Mouse (Mus musculus) hindbrain, embryonic 11.5 days (tissue): ENCODE data around the gene Cela3b. TPM values are rescaled to one million over a fixed set of nuclear protein-coding genes. Genes with fewer than 3 reads are reported as not detected.
"Not testable (repeated sequence)": the region's sequence is repeated elsewhere in the genome, so short reads cannot be mapped to it uniquely, and the experiment has no call there.

Experiments used
- ATAC-seq: fragments of 200-750 bp; cut with Nextera tagmentation; 2 replicates; pipeline ENCODE4 v1.8.0; 2017; ENCODE audit warnings: mild to moderate bottlenecking, moderate TSS enrichment, moderate library complexity; ENCODE audit not compliant: low FRiP score
- DNase-seq: peaks from one replicate; pipeline ENCODE4 v3.0.0-alpha.2; 2015; ENCODE audit warnings: low spot score
- H3K27ac ChIP-seq: fragments of 300-500 bp; sonication (generic); 2 replicates; pipeline ENCODE4 v1.5.1; 2014; ENCODE audit warnings: mild to moderate bottlenecking, low read depth, low read length
- H3K27me3 ChIP-seq: fragments of 300-500 bp; sonication (generic); 2 replicates; pipeline ENCODE4 v1.6.1; 2014; ENCODE audit warnings: mild to moderate bottlenecking, low read length, moderate library complexity, mixed read lengths; ENCODE audit not compliant: control insufficient read depth, insufficient read depth
- H3K36me3 ChIP-seq: fragments of 300-500 bp; sonication (generic); 2 replicates; pipeline ENCODE4 v1.6.1; 2014; ENCODE audit warnings: mild to moderate bottlenecking, low read length, moderate library complexity, mixed read lengths; ENCODE audit not compliant: control insufficient read depth, insufficient read depth
- H3K4me1 ChIP-seq: fragments of 300-500 bp; sonication (generic); replicated peaks from 2 replicates; pipeline ENCODE4 v1.6.1; 2014; ENCODE audit warnings: low read length, mixed read lengths; ENCODE audit not compliant: control insufficient read depth, insufficient read depth
- H3K4me2 ChIP-seq: fragments of 300-500 bp; sonication (generic); replicated peaks from 2 replicates; pipeline ENCODE4 v1.6.1; 2014; ENCODE audit warnings: mild to moderate bottlenecking, low read depth, low read length
- H3K4me3 ChIP-seq: fragments of 300-500 bp; sonication (generic); 2 replicates; pipeline ENCODE4 v1.5.1; 2014; ENCODE audit warnings: low read depth, low read length
- H3K9ac ChIP-seq: fragments of 300-500 bp; sonication (generic); 2 replicates; pipeline ENCODE4 v1.6.1; 2014; ENCODE audit warnings: low read depth, low read length
- H3K9me3 ChIP-seq: fragments of 300-500 bp; sonication (generic); 2 replicates; pipeline ENCODE4 v1.6.1; 2016; ENCODE audit warnings: low read length; ENCODE audit not compliant: control insufficient read depth
- WGBS: fragments of 180-500 bp; shearing (Covaris S2); extraction: QIAGEN DNeasy Blood & Tissue Kit; methylation state at CpG from one replicate; pipeline ENCODE4 v1.1.7; 2014; 5-methylcytosine and 5-hydroxymethylcytosine counted together
- polyA plus RNA-seq: library from polyadenylated mRNA; unstranded; fragments of >200 nt; fragmentation: Nextera tagmentation; extraction: Ambion mirVana; gene quantifications from 2 replicates; pipeline ENCODE4 v1.2.1, GENCODE M21; 2014

The Cela3b gene
- polyA plus RNA-seq, 1 experiment from 2014 or later = not detected

DNA sequence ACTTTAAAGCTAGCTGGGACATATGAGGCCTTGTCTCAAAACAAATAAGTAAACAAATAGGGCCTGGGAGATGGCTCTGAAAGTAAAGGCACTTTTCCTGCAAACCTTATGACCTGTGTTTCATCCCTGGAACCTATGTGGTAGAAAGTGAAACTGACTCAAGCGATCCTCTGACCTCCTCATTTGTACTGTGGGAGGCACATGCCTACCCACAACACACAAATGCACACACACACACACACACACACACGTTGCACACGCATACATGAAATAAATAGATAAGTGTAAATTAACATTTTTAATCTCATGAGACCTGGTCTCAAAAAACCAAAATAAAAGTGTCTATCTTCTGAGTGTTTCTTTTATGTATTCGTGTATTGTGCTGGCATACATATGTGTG lies 15.5 kb upstream of the Cela3b start:
- Histone ChIP-seq H3K27me3 (no peaks in the 10 kb centered on the region), H3K4me2 (no peak overlapping the region), H3K27ac (no peak overlapping the region), H3K9me3 (no peaks in the 10 kb centered on the region), H3K9ac (no peak overlapping the region), H3K4me1 (no peaks in the 10 kb centered on the region), H3K36me3 (no peaks in the 10 kb centered on the region), H3K4me3 (no peak overlapping the region)
- ATAC-seq (no peak), DNase-seq (no peak)
- 88% methylated on average over 4 of the region's 4 CpGs for WGBS

DNA sequence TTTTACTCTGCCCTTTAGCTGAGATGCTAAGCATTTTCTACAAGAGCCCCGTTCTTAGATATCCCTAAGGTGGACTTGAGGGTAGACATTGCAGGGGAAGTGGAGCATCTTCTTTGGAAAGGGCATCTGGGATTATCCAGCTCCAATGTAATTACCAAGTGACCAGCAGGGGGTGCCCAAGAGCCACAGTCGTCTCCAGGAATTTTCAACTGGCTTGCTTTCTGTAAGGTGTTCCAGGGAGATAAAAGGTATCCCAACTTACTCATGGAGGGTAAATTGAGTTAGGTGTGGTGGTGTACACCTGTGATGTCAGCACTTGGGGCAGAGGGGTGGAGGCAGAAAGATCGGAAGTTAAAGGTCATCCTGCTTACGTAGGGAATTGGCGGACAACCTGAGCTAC lies 13.3 kb upstream of the Cela3b start:
- no peak for ATAC-seq
- 25% methylated on average over 5 of the region's 5 CpGs for WGBS
- H3K27me3 ChIP-seq = no peaks in the 10 kb centered on the region

DNA sequence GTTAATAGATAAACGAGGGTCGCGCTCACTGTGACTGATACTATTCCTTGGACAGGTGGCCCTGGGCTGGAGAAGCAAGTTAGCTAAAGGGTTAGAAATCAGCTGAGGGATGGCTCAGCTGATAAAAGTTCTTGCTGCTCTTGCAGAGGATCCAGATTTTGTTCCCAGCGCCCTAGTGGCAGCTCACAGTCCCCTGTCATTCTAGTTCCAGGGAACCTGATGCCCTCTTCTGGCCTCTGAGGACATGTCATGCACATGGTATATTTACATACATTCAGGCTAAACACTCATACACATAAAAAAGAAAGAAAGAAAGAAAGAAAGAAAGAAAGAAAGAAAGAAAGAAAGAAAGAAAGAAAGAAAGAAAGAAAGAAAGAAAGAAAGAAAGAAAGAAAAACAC lies 11.0 kb upstream of the Cela3b start:
- H3K27me3 ChIP-seq = no peaks in the 10 kb centered on the region
- no peak for DNase-seq
- no peaks in the 10 kb centered on the region for H3K36me3 ChIP-seq
- H3K4me1 ChIP-seq = no peaks in the 10 kb centered on the region
- no peak overlapping the region for H3K4me2 ChIP-seq
- H3K27ac ChIP-seq = no peak overlapping the region
- no peak for ATAC-seq
- 82% methylated on average over 4 of the region's 4 CpGs for WGBS
- H3K4me3 ChIP-seq = no peak overlapping the region
- H3K9me3 ChIP-seq = no peaks in the 10 kb centered on the region
- no peak overlapping the region for H3K9ac ChIP-seq

More for the DNA sequence above, 13.3 kb upstream of the Cela3b start:
- DNase-seq = peak; percentile 86
- Histone ChIP-seq H3K4me1 (no peaks in the 10 kb centered on the region), H3K4me3 (no peak overlapping the region), H3K36me3 (no peaks in the 10 kb centered on the region), H3K9me3 (no peaks in the 10 kb centered on the region), H3K4me2 (no peak overlapping the region), H3K27ac (no peak overlapping the region), H3K9ac (no peak overlapping the region)

DNA sequence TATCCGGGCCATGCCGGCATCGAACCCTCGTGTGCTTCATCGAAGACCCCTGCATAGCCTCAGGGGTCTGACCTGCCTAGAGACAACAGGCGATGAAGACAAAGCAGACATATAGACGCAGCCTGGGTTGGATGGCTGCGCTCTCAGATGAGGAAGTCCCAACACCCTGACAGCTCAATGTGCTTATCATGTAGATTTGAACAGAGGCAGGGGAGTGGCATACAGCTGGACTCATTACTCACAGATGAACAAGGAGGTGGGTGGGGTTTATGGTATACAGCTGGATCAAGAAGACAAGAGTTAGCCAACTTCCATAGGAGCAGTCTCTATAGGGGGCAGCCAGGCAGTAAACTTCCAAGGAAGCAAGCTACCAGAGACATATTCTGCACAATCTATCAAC lies 8.5 kb upstream of the Cela3b start:
- Histone ChIP-seq H3K4me3 (no peak overlapping the region), H3K27ac (no peak overlapping the region), H3K4me2 (no peak overlapping the region), H3K27me3 (no peaks in the 10 kb centered on the region), H3K9ac (no peak overlapping the region), H3K36me3 (no peaks in the 10 kb centered on the region), H3K9me3 (no peaks in the 10 kb centered on the region), H3K4me1 (no peaks in the 10 kb centered on the region)
- no peak for ATAC-seq
- no peak for DNase-seq
- WGBS = 90% methylated on average over 8 of the region's 8 CpGs

GRCm38 (mm10) chr4:137436979-137437669 lies 6.8 kb upstream of the Cela3b start:
- Histone ChIP-seq H3K9me3 (no peaks in the 10 kb centered on the region), H3K4me2 (no peak overlapping the region), H3K4me3 (no peak overlapping the region), H3K27ac (no peak overlapping the region), H3K36me3 (no peaks in the 10 kb centered on the region), H3K27me3 (no peaks in the 10 kb centered on the region), H3K4me1 (no peaks in the 10 kb centered on the region), H3K9ac (no peak overlapping the region)
- no peak for DNase-seq
- 88% methylated on average over 8 of the region's 8 CpGs for WGBS
- ATAC-seq = no peak

DNA sequence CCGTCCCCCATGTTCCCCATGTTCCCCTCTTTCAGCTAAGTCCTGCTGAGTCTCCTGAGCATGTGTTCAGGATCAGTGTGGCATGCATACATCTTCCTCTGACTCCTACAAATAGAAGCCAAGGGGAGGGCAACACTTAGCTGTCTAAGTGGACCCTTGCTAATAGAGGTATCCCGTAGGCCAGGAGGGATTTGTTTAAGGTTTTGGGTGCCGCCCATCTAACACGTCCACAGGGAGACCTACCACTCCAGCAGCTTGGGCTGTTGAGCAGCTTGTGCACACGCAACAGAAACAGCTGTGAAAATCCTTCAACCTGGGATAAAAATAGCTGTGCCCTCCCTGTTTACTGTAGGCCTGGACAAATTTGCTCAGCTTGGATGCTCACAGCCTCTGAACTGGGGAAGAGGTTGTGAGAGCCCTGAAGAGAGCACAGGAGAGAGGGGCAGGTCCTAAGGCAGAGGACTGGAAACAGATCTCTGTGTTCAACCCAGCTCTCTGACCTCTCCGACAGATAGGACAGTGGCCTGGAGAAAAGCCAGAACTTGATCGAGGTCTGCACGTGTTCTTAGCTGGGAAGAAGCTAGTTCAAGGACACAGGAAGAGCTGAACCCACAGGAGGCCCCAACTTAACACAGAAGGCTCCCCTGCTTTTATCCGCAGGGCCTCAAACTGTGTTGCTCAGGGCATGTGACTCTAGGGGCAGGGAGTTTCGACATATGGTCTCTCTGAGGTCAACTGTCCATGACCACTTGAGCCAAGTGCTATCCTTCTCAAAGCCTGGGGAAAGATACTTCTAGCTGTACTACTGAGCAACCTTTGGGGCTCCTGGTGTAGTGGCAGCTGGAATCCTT lies 2.6 kb upstream of the Cela3b start:
- WGBS = 83% methylated on average over 10 of the region's 10 CpGs

DNA sequence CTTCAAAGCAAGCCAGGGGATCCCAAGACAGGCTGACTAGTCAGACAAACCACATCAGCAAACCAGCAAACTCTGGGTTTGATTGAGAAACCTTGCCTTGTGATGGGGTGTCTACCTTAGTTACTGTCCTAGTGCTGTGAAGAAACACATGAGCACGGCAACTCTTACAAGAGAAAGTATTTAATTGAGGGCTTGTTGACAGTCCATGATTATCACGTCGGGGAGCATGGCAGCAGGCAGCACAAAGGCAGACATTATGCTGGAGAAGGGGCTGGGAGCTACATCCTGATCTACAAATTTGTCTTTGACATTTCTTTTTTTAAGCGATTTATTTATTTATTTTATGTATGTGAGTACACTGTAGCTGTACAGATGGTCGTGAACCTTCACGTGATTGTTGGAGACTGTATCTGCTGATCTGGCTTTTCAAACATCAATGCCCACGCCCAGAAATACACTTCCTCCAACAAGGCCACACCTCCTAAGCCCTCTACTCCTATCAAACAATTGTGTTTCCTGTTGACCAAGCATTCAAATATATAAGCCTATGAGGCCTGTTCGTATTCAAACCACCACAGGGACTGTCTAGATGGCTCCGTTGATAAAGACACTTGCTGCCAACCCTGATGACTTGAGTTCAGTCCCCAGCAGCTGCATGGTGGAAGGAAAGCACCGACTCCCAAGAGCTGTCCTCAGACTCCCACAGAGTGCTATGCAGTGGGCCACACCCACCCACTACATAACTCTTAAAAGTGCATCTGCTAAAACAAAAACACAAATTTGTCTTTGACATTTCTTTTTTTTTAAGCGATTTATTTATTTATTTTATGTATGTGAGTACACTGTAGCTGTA lies 12.4 kb downstream of the Cela3b start:
- DNase-seq = no peak
- WGBS = 75% methylated on average over 11 of the region's 11 CpGs
- Histone ChIP-seq H3K4me2 (no peak overlapping the region), H3K27ac (no peak overlapping the region), H3K9ac (no peak overlapping the region), H3K4me3 (no peak overlapping the region), H3K9me3 (no peaks in the 10 kb centered on the region), H3K4me1 (no peaks in the 10 kb centered on the region), H3K36me3 (no peaks in the 10 kb centered on the region), H3K27me3 (no peaks in the 10 kb centered on the region)
- ATAC-seq = no peak

More for the DNA sequence above, 2.6 kb upstream of the Cela3b start:
- not testable (repeated sequence) for H3K9me3 ChIP-seq, H3K27me3 ChIP-seq, H3K36me3 ChIP-seq, H3K9ac ChIP-seq, ATAC-seq, H3K27ac ChIP-seq, H3K4me1 ChIP-seq, H3K4me3 ChIP-seq, DNase-seq, H3K4me2 ChIP-seq

GRCm38 (mm10) chr4:137414936-137415335 lies 15.4 kb downstream of the Cela3b start:
- no peak overlapping the region for H3K4me3 ChIP-seq

More at GRCm38 (mm10) chr4:137414936-137415335, 15.4 kb downstream of the Cela3b start:
- no peaks in the 10 kb centered on the region for H3K4me1 ChIP-seq
- no peak overlapping the region for H3K27ac ChIP-seq
- ATAC-seq = no peak
- no peaks in the 10 kb centered on the region for H3K36me3 ChIP-seq
- no peak for DNase-seq
- H3K27me3 ChIP-seq = no peaks in the 10 kb centered on the region
- no peaks in the 10 kb centered on the region for H3K9me3 ChIP-seq
- no peak overlapping the region for H3K9ac ChIP-seq
- WGBS = 73% methylated on average over 1 of the region's 1 CpGs
- H3K4me2 ChIP-seq = no peak overlapping the region
